Mouse (Mus musculus) embryonic fibroblast, embryonic 13.5 days (primary cell): ENCODE measurements around the gene Eif1. TPM values are rescaled to one million over a fixed set of nuclear protein-coding genes. Genes with fewer than 3 reads are reported as not detected.

Experiments used
- H3K27ac ChIP-seq: 2 replicates; pipeline ENCODE4 v1.5.1; 2012; ENCODE audit warnings: low read length, control low read depth, inconsistent platforms; ENCODE audit not compliant: insufficient read depth
- H3K4me1 ChIP-seq: 2 replicates; pipeline ENCODE4 v1.6.1; 2011; ENCODE audit warnings: low read length; ENCODE audit not compliant: control insufficient read depth, insufficient read depth
- H3K4me3 ChIP-seq: 2 replicates; pipeline ENCODE4 v1.5.1; 2011; ENCODE audit warnings: mild to moderate bottlenecking, control low read depth, low read length; ENCODE audit not compliant: insufficient read depth
- CTCF ChIP-seq: IDR thresholded peaks from 2 replicates; pipeline ENCODE4 v1.5.1; 2011; ENCODE audit warnings: mild to moderate bottlenecking, control low read depth, low read length, moderate library complexity, borderline replicate concordance; ENCODE audit not compliant: insufficient read depth
- POLR2A ChIP-seq: IDR thresholded peaks from 2 replicates; pipeline ENCODE4 v1.6.1; 2011; ENCODE audit warnings: low read depth, mild to moderate bottlenecking, control low read depth, low read length, moderate library complexity
- polyA plus RNA-seq: library from polyadenylated mRNA; stranded (reverse); fragments of >200 nt; gene quantifications from 2 replicates; pipeline ENCODE4 v1.2.4, GENCODE M21; 2011; ENCODE audit warnings: low read depth; ENCODE audit not compliant: missing spikeins, insufficient read length

Gene Eif1
- polyA plus RNA-seq, 1 experiment: 1,192 TPM

- Histone ChIP-seq H3K4me3 (no peak overlapping the region), H3K27ac (no peak overlapping the region), H3K4me1 (no peaks in the 10 kb centered on the region)
- TF ChIP-seq POLR2A (no peak), CTCF (peak; percentile 70; the same call in 1 of the 2 replicates)
Observed at GRCm38 (mm10) chr11:100362209-100362978, 42.7 kb downstream of the Eif1 start.

- TF ChIP-seq CTCF (peak; percentile 85), POLR2A (no peak)
- Histone ChIP-seq H3K4me3 (no peak overlapping the region), H3K27ac (no peak overlapping the region), H3K4me1 (no peaks in the 10 kb centered on the region)
Observed at GRCm38 (mm10) chr11:100362979-100363562, 43.4 kb downstream of the Eif1 start.

- Histone ChIP-seq H3K4me1 (no peaks in the 10 kb centered on the region), H3K4me3 (no peak overlapping the region), H3K27ac (no peak overlapping the region)
- no peak for TF ChIP-seq POLR2A
- no peak for TF ChIP-seq CTCF
Observed at GRCm38 (mm10) chr11:100369145-100369544, 49.5 kb downstream of the Eif1 start.

- Histone ChIP-seq H3K4me1 (no peaks in the 10 kb centered on the region), H3K27ac (no peak overlapping the region), H3K4me3 (no peak overlapping the region)
- no peak for TF ChIP-seq CTCF
- TF ChIP-seq POLR2A: no peak
Observed at GRCm38 (mm10) chr11:100369822-100370221, 50.1 kb downstream of the Eif1 start.

Other genes starting within 250 kb of the Eif1 start
- not detected in 2 replicates for gene Krt32, start 231.7 kb upstream of the Eif1 start, polyA plus RNA-seq
- gene Krt35, start 223.6 kb upstream of the Eif1 start, polyA plus RNA-seq: not detected in 2 replicates
- not detected in 2 replicates for gene Krt36, start 214.3 kb upstream of the Eif1 start, polyA plus RNA-seq
- gene Krt13, start 198.3 kb upstream of the Eif1 start, polyA plus RNA-seq: not detected in 2 replicates
- gene Krt15, start 184.0 kb upstream of the Eif1 start, polyA plus RNA-seq: not detected in 2 replicates
- 4.7 and 10.8 TPM in 2 replicates for gene Krt19, start 171.2 kb upstream of the Eif1 start, polyA plus RNA-seq
- not detected in 2 replicates for gene Krt9, start 126.6 kb upstream of the Eif1 start, polyA plus RNA-seq
- not detected in 2 replicates for gene Krt14, start 112.3 kb upstream of the Eif1 start, polyA plus RNA-seq
- not detected in 2 replicates for gene Krt16, start 71.0 kb upstream of the Eif1 start, polyA plus RNA-seq
- gene Krt17, start 58.9 kb upstream of the Eif1 start, polyA plus RNA-seq: not detected in 2 replicates
- gene Krt42, start 50.0 kb upstream of the Eif1 start, polyA plus RNA-seq: not detected in 2 replicates
- not detected in 2 replicates for gene Gast, start 14.5 kb downstream of the Eif1 start, polyA plus RNA-seq
- 0.17 and 0.77 TPM in 2 replicates for gene Hap1, start 36.2 kb downstream of the Eif1 start, polyA plus RNA-seq
- 61.1 and 82.2 TPM in 2 replicates for gene Jup, start 77.9 kb downstream of the Eif1 start, polyA plus RNA-seq
- gene P3h4, start 95.0 kb downstream of the Eif1 start, polyA plus RNA-seq: 75.2 and 85.8 TPM in 2 replicates
- 283 and 298 TPM in 2 replicates for gene Fkbp10, start 95.8 kb downstream of the Eif1 start, polyA plus RNA-seq
- gene Nt5c3b, start 121.9 kb downstream of the Eif1 start, polyA plus RNA-seq: 44.8 and 52.0 TPM in 2 replicates
- gene Klhl10, start 122.0 kb downstream of the Eif1 start, polyA plus RNA-seq: 0.40 and 0.77 TPM in 2 replicates
- 20.9 and 21.4 TPM in 2 replicates for gene Klhl11, start 152.9 kb downstream of the Eif1 start, polyA plus RNA-seq
- gene Acly, start 208.1 kb downstream of the Eif1 start, polyA plus RNA-seq: 111 and 143 TPM in 2 replicates
- gene Ttc25, start 225.7 kb downstream of the Eif1 start, polyA plus RNA-seq: 0.20 TPM in 1 of 2 replicates, not detected in the other